Mouse (Mus musculus): Measurements from ENCODE around the gene Emilin1.

Emilin1 gene

DNA sequence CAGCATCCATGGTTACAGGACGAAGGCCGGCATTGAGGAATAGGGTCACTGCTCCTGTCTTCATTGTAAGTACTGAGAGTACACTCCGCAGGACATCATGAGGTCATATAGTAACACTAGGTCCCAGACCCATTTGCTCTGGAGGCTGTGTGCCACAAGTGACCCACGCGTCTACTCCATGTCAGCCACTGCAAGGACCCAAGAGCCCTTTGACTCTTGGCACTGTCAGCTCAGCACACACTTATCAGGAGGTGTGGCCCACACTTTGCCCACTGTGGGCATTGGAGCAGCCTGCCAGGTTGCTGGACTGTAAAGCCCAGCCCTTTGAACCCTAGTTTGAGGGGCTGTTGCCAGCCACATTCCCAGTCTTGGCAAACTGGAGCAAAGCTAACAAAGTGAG is 12.0 kb downstream of the Emilin1 start:
- no peak for DNase-seq (ENCODE audit: low read depth, low spot score)

DNA sequence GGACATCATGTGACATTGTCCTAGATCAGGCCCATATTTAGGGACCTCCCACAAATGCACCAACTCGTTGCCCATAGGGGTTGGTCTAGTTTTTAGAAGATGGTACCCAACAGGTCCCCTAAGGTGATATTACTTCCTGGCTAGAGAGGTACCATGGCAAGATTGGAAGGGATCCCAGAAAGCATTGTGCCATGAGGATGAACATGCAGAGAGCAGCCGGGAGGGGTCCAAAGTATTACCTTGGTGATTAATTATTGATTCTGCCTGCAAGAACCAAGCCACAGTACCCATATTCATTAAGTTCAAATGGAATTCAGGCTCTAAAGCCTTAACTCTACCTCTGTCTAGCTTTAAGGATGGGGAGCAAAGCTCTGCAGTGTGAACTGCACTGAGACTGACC is 12.9 kb downstream of the Emilin1 start:
- DNase-seq (ENCODE audit: low read depth, low spot score): no peak

DNA sequence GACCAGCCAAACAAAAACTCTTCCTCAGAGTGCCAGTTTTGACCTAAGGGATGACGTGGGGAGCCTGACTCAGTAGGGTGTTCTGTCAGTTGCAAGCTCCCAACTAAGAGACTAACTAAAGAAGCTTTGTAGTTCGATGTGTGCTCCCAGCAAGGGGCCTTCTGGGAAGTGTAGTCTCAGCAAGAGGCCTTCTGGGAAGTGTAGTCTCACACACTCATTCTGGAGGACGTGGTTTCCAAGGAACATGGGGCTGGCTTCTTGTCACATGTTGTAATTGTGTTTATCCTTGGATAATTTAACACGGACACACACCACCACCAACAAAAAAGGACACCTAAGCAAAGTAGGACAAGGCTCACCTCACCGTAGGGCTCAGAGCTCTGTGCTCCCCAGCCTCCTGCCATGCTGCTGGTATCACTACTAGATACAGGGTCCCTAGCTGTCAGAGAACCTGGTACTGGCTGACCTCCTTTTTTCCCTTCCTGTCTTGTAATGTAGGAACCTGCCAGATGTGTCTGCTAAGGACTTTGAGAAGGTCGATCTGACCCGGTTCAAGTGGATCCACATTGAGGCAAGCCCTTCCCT is 14.8 kb downstream of the Emilin1 start:
- no peak for DNase-seq (ENCODE audit: low read depth, low spot score)

DNA sequence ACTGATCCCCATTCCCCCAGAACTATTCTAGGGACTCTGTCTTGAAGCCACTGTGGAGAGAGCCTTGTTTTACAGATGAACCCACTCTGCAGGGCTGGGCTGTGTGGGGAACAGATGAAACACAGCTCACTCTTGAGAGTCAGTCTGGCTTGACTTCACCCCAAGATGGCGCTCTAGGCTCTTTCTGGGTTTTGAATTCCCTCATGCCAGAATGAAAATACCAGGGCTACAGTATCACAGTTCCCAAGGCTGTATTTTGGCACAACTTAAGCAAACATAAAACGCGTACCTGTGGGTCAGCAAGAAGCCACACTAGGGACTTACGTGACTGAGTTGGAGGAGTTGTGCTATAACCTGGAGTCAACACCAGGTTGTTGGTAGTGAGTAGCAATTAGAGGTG is 16.9 kb downstream of the Emilin1 start:
- DNase-seq (ENCODE audit: low read depth, low spot score): no peak

DNA sequence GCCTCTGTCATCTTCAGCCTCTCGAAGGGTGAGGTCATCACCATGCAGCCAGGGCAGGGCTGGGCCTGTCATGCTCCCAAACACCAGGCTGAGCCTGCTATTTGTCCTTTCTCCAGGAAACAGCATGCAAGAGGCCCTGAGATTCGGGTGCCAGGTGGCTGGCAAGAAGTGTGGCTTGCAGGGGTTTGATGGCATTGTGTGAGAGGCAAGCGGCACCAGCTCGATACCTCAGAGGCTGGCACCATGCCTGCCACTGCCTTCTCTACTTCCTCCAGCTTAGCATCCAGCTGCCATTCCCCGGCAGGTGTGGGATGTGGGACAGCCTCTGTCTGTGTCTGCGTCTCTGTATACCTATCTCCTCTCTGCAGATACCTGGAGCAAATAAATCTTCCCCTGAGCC is 17.6 kb downstream of the Emilin1 start:
- DNase-seq (ENCODE audit: low read depth, low spot score): no peak

DNA sequence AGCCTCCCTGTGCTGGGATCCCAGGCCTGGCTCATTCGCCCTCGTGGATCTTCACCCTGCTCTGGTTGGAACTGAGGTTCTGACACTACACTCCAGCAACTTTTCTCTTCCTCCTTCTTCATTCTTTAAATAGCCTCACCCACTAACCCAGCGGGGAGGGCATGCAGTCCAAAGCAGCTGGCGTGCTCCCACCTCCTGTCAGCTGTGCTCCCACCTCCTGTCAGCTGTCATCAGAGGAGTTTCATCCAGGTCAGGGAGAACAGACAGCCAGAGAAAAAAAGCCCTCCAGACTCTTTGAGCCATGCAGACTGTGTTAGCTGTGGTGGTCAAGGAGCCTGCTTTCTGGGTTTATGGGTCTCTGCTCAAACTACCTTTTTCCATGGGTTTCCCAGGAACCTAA is 18.2 kb downstream of the Emilin1 start:
- no peak for DNase-seq (ENCODE audit: low read depth, low spot score)

DNA sequence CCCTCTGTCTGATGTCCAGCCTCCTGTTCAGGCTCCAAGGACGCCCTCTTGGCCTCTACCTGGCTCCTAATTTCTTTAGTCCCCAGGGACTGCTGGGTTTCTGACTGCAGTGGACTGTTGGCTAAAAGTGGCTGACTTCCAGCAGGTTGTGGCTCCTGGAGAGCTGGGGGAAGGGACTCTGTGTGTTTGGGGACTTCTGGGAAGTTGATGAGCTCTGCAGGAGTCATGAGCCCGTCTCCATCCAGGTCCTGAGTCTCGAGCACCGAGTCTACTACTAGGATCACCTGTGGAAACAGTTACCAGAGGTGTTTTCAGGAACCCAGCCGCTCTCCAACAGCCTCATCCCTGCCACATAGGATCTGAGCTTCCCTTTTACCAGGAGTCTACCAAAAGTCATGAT is 20.5 kb downstream of the Emilin1 start:
- DNase-seq (ENCODE audit: low read depth, low spot score): no peak

DNA sequence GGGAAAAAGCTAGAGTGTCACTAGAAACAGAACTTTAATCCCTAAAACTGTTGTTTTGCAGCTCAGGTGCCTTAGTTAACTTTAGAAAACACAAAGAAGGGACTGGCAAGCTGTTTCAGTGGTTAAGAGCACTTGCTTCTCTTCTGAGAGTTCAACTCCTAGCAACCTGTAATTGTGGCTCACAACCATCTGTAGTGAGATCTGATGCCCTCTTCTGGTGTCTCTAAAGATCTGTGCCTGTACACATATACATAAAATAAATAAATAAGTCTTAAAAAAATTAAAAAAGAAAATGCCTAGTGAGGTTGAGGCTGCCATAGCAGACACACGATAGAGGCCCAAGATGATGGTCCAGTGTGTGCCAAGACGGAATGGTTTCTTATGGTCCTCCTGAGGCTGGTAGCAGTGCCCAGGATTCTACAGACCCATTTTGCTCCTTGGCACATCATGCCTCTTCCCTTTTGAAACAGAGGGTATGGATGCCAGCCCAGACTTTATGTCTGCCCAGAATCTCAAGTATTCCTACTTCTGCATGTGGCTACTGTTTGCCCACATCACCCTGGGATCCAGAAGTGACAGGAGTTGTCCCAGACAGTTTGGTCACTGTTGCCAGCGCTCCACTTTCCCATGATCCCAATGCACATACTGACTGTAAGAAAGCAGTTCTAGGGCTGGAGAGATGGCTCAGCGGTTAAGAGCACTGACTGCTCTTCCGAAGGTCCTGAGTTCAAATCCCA is 21.7 kb downstream of the Emilin1 start:
- DNase-seq (ENCODE audit: low read depth, low spot score): no peak

DNA sequence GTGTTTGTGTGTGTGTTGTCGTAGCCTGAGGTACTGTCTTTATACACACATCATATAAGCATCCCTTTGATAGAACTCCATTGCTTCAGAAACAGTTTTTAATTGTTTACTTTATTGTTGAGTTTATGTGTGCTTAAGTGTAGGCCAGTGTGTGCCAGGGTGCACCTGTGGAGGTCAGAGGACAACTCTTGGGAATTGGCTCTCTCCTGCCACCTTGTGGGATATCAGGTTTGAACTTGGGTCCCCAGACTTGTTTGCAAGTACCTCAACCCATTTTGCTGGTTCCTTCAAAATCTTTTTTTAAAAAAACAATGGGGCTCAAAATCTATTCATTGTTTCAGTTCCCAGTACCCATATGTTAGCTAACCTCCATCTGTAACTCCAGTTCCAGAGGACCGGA is 29.8 kb downstream of the Emilin1 start:
- no peak for DNase-seq (ENCODE audit: low read depth, low spot score)

DNA sequence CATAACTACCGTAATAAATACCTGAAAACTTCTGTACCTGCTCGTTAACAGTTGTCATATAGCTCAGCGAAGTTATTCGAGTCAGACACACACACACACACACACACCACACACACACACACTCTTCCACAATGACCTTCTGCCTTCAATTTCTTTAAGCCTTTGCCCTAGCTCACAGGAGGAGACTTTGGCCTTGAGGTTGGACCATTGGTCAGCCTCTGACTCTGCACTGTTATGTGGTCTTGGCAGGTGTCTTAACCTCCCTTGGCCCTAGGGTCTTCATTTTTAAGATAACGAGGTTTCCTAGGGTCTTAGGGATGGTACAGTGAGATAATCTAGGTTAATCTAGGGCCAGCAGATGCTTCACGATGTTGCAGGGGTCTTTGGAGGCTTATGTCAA is 31.1 kb downstream of the Emilin1 start:
- no peak for DNase-seq (ENCODE audit: low read depth, low spot score)

DNA sequence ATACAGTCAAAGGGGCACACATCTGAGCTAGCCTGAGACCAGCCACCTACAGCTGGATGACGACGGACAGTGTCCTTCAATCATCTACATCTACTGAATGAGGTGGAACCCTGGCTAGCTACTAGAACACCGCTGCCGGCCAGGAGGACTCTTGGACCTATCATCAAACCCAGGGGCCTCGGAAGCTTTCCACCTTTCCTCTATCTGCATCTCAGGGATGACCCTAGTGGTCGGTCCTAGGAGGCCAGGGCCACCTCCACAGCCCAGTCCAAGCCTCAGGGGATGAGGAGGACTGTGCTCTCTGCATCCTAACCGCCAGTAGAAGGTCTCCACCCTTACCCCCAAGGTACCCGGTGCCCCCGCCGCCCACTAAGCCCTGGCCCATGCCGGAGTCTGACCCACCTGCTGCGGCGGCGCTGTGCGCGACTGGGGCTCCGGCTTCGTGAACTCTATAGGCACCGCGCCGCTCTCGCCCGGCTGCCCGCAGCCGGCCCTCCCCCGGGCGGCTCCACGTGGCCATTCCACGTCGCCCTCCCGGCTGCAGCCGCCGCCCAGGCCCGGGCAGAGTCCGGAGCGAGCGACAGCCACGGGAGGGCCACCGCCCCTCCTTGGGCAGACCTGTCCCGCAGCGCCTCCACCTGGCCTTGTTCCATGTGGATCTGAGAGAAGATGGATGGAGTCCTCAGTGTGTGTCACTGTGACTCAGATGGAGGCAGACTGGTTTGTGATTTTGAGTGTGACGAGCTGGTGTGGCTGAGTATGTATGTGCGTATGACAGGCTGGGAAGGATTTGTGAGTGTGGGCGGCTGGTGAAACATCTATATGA is 32.0 kb downstream of the Emilin1 start, which contains the start of gene Cgref1:
Gene Cgref1, minus strand, starts transcription at position 636 of the 826 bp plus-strand sequence.
- peak; percentile 52 for DNase-seq (ENCODE audit: low read depth, low spot score)

DNA sequence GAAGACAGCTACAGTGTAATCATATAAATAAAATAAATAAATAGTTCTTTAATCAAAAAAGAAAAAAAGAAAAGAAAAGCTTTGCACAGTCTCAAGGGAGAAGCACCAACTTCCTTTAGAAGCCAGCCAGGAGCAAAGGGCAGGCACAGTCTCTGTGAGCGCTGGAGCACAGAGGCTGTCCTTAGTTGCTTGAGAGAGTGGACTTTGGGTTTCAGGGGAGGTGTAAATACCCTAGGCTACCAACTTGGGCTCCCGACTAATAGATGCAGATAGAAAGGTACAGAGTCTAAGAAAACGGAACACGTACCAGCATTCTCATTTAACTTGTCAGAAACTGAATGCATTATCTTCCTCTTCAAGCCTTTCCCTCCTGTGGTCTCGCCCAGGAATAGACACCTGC is 35.4 kb downstream of the Emilin1 start:
- no peak for DNase-seq (ENCODE audit: low read depth, low spot score)

DNA sequence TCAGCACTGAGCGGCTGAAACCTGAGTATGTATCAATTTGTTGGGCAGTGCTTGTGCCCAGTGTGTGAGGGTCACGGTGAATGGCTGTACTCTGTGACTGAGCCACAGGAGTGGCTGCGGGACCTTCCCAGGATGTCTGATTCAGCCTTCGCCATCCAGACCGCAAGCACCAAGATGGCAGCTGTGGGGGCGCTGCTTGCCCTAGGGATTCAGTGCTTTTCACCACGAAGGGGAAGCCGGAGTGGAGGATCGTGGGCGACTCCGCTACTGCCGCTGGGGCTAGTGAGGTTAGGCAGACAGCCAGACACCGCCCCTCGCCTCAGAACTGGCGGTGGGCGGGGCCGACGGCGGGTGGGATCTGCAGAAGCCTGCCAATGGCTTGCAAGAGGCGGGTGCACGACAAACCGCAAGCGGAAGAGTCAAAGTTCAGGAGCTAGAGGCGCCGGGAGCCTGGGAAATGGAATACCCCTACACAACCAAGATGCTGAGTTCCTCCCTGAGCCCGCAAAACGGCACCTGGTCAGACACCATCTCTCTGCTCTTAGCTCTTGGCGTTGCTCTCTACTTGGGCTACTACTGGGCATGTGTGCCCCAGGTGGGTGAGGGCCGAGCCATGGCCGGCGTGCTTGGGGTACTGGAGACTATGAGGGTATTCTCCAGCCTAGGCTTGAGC is 36.6 kb downstream of the Emilin1 start:
- DNase-seq (ENCODE audit: low read depth, low spot score): peak; percentile 66

DNA sequence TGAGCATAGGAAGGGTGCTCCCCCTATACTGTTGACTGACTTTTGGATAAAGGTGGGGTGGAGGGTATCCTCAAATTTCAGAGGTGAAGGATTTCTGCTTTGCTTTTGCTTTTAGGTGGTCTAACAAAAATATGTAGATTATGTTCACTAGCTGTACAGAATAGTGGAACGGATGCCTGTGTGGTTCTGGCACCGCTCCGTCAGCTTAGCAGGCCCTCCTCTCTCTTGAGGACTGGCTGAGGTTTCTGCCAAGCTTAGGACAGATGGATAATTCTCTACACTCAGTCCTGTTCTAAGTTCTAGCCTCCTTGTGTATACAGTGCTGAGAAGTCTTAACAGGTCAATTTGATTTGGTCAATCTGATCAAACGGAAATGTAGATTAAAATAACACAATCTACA is 37.2 kb downstream of the Emilin1 start:
- no peak for DNase-seq (ENCODE audit: low read depth, low spot score)

DNA sequence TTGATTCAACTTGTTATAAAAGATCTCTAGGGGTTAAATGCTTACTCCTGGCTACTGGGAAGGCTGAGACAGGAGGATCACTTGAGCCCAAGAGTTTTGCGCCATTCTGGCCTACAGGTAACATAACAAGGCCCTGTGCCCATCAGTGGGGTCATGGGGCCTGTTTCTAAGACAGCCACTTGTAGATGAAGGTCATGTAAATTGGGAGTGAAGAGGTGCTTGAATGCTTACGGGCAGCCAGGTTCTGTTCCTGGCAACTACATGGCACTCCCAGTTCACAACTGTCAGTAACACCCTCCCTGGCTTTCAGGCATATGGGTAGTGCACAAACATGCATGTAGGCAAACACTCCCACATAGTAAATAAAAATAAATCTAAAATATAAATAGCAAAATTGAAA is 37.7 kb downstream of the Emilin1 start:
- no peak for DNase-seq (ENCODE audit: low read depth, low spot score)

DNA sequence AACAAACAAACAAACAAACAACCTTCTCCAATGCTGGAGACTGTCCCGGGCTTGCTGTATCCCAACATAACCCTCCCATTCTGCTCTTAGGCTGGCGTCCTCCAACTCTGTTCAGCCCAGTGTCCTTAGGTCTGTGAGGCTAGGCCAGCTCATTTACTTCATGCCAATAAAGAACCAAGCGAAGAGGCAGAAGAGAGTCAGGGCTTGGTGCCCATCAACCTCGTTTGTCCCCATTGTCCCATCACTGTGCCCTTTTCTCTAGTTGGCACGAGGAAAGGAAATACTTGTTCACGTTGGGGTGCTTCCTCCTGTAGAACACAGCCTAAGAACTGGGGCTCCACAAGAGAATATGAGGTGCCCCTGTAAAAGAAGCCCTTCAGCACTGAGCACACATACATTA is 38.5 kb downstream of the Emilin1 start:
- no peak for DNase-seq (ENCODE audit: low read depth, low spot score)

DNA sequence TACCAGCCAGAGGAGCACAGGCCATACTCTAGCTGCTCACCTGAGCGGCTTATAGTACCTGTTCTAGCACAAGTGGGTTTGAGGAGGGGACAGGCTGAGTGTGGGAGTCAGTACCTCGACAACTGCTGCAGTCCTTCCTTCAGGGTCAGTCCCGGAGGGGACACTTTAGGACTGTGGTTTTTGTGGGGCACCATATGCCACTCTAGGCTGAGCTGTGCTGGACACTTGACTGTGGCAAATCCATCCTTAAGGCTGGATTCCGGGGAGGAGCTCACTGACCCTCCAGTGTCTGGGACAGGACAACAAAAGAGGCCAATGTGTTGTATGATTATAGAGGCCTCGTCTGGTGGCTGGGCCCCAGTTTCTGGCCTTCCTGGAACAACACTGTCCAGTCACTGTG is 39.3 kb downstream of the Emilin1 start:
- DNase-seq (ENCODE audit: low read depth, low spot score): no peak

DNA sequence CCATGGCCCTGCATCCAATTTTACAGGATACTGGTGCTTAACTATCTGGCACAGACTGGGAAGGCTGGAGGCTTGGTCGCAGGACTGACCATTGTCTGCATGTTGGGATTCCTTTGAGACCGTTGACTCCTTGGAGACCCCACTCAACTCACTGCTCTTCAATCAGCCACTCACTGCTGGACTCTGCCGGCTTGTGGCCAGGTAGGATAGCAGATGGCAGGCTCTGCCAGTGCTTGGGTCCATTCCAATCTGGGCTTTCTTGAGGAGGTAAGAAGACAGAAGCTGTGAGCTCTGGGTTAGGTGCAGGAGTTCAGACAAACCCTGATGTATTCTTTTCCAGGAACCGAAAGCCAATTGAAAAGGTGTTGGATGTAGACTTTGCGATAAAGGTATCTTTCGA is 40.9 kb downstream of the Emilin1 start:
- DNase-seq (ENCODE audit: low read depth, low spot score): no peak

DNA sequence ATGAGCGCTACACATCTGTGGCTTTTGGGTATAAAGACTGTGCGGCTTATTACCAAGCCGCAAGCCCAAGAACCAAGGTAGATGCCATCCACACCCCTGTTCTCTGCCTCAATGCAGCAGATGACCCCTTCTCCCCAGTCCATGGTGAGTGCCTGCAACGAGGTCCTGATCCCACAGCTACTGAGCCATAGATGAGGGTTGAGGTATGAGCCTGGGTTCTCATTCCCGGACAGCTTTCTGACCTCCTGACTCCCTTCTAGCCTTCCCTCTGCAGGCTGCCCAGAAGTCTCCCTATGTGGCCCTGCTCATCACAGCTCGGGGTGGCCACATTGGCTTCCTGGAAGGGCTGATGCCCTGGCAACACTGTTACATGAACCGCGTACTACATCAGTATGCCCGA is 41.4 kb downstream of the Emilin1 start:
- no peak for DNase-seq (ENCODE audit: low read depth, low spot score)

DNA sequence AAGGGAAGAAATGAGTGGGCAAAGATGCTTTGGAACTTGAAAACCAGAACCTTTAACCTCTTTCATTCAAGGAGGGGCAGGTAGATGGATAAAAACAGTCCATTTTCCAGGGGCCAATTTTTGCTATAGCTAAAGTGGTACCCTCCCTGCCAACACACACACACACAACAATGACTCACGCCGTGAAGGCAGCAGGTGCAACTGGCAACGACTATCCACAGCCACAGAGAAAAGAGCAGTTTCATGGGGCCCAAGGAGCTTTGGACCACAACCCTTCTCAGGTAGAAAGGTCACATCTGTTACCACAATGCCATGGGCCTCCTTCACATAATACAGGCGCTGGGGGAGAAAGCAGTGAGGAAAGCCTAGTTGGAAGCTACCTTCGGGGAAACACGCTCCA is 42.5 kb downstream of the Emilin1 start:
- DNase-seq (ENCODE audit: low read depth, low spot score): no peak

DNA sequence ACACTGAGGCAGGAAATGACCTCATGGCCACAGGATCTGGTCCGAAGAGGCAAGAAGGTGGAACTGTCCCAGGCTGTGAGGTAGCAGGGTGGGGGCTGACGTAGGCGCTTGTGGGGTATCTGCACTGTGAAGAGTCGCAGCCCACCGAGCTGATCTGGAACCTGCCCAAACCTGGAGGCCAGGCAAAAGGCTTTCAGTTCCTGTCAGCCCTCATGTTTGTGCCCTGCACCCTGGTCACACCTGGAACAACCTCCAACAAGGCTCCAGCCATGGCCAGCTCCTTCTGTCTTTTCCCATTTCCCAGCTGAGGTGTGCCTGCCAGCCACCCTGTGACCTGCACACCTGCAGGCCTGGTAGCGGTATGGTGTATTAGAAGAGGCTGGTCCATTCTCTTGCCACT is 44.7 kb downstream of the Emilin1 start:
- no peak for DNase-seq (ENCODE audit: low read depth, low spot score)

DNA sequence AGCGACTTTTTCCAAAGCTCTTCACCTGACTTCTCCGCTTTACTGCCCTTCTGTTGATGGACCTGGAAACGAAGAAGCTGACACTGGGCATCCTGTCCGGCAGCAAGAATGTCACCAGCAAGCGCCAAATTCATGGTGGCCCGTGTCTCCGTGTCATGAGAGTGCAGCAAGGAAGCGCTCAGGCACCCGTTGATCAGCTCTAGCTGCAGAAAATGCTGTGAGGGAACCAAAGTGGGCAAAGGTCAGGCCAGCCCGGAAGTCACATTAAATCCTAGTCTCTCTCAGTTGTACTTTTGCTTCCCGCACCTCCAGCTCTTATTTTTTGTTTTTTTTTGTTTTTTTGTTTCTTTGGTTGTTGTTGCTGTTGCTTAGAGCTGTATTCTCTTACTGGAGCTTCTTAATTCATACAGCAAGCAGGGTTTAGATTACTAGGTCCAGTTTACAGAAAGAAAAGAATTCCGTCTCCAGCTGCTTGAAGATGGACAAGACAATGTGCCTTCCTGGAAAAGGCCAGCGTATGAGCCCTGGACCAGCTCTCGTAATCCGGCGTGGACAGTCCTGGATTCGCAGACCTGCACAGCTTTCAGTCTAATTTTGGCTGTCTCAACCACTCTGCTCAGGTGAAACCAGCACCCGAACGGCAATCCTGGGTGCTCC is 46.1 kb downstream of the Emilin1 start:
- DNase-seq (ENCODE audit: low read depth, low spot score): no peak

Measured in retina, postnatal 7 days (tissue).